Mouse (Mus musculus) heart, embryonic 12.5 days (tissue): ENCODE measurements around the gene Epn2. TPM values are rescaled to one million over a fixed set of nuclear protein-coding genes. Genes with fewer than 3 reads are reported as not detected.

Source experiments
- ATAC-seq: fragments of 200-750 bp; cut with Nextera tagmentation; 2 replicates; pipeline ENCODE4 v1.8.0; 2017; ENCODE audit warnings: moderate TSS enrichment, moderate library complexity; ENCODE audit not compliant: insufficient number of reproducible peaks, low FRiP score
- H3K27ac ChIP-seq: fragments of 300-500 bp; sonication (generic); 2 replicates; pipeline ENCODE4 v1.5.1; 2016; ENCODE audit warnings: mild to moderate bottlenecking, moderate library complexity; ENCODE audit not compliant: poor library complexity, severe bottlenecking
- H3K27me3 ChIP-seq: fragments of 300-500 bp; sonication (generic); replicated peaks from 2 replicates; pipeline ENCODE4 v1.6.1; 2016; ENCODE audit warnings: mild to moderate bottlenecking, moderate library complexity
- H3K36me3 ChIP-seq: fragments of 300-500 bp; sonication (generic); 2 replicates; pipeline ENCODE4 v1.6.1; 2016; ENCODE audit warnings: mild to moderate bottlenecking, moderate library complexity
- H3K4me1 ChIP-seq: fragments of 300-500 bp; sonication (generic); replicated peaks from 2 replicates; pipeline ENCODE4 v1.6.1; 2016; ENCODE audit warnings: mild to moderate bottlenecking
- H3K4me2 ChIP-seq: fragments of 300-500 bp; sonication (generic); 2 replicates; pipeline ENCODE4 v1.6.1; 2016; ENCODE audit warnings: mild to moderate bottlenecking, moderate library complexity
- H3K4me3 ChIP-seq: fragments of 300-500 bp; sonication (generic); 2 replicates; pipeline ENCODE4 v1.5.1; 2016; ENCODE audit warnings: mild to moderate bottlenecking
- H3K9ac ChIP-seq: fragments of 300-500 bp; sonication (generic); 2 replicates; pipeline ENCODE4 v1.6.1; 2016; ENCODE audit warnings: mild to moderate bottlenecking, moderate library complexity
- H3K9me3 ChIP-seq: fragments of 300-500 bp; sonication (generic); replicated peaks from 2 replicates; pipeline ENCODE4 v1.6.1; 2016; ENCODE audit warnings: mild to moderate bottlenecking, moderate library complexity
- WGBS: fragments of 180-500 bp; shearing (Covaris S2); methylation state at CpG from one replicate; pipeline ENCODE4 v1.1.7; 2016; 5-methylcytosine and 5-hydroxymethylcytosine counted together
- polyA plus RNA-seq: library from polyadenylated mRNA; unstranded; fragments of >200 nt; fragmentation: Nextera tagmentation; extraction: Ambion mirVana; gene quantifications from 2 replicates; pipeline ENCODE4 v1.2.1, GENCODE M21; 2016

The Epn2 gene
- 23.1 and 25.9 TPM in 2 replicates for polyA plus RNA-seq

- ATAC-seq = peak; percentile 95
- Histone ChIP-seq H3K36me3 (0 out of 2 replicates have a peak, but pooled peaks cover 4% of the 10 kb centered on the region), H3K9ac (peak within 1 kb of the TSS; percentile 96), H3K9me3 (no peaks in the 10 kb centered on the region), H3K4me2 (peak within 1 kb of the TSS; percentile 89), H3K4me3 (peak within 1 kb of the TSS; percentile 77), H3K27me3 (no peaks in the 10 kb centered on the region), H3K27ac (peak within 1 kb of the TSS; percentile 90), H3K4me1 (peaks cover 29% of the 10 kb centered on the region)
- 1% methylated on average over 89 of the region's 93 CpGs for WGBS
Observed at GRCm38 (mm10) chr11:61578983-61579877, at the start of gene Epn2. Gene Epn2, minus strand, starts transcription at chr11:61579687.

- 83% methylated on average over 1 of the region's 1 CpGs for WGBS
- Histone ChIP-seq H3K4me3 (no peak overlapping the region), H3K27me3 (no peaks in the 10 kb centered on the region), H3K4me2 (no peak overlapping the region), H3K9me3 (no peaks in the 10 kb centered on the region), H3K27ac (no peak overlapping the region), H3K9ac (no peak overlapping the region), H3K36me3 (no peaks in the 10 kb centered on the region), H3K4me1 (no peaks in the 10 kb centered on the region)
- no peak for ATAC-seq
Observed at GRCm38 (mm10) chr11:61626509-61626908, 47.0 kb upstream of the Epn2 start.

- WGBS = 76% methylated on average over 7 of the region's 7 CpGs
- Histone ChIP-seq H3K4me2 (no peak overlapping the region), H3K4me1 (no peaks in the 10 kb centered on the region; the same call in 1 of the 2 replicates), H3K9me3 (no peaks in the 10 kb centered on the region), H3K4me3 (no peak overlapping the region), H3K27me3 (no peaks in the 10 kb centered on the region), H3K27ac (no peak overlapping the region), H3K9ac (no peak overlapping the region), H3K36me3 (no peaks in the 10 kb centered on the region)
- no peak for ATAC-seq
Observed at GRCm38 (mm10) chr11:61625136-61625535, 45.6 kb upstream of the Epn2 start.

- peak overlapping the region; percentile 93 for H3K4me2 ChIP-seq
- peak overlapping the region; percentile 66; the same call in 1 of the 2 replicates for H3K9ac ChIP-seq
- peaks cover 18% of the 10 kb centered on the region for H3K4me1 ChIP-seq
- 67% methylated on average over 8 of the region's 8 CpGs for WGBS
- H3K4me3 ChIP-seq = peak overlapping the region; percentile 52
- no peak for ATAC-seq
- no peaks in the 10 kb centered on the region for H3K36me3 ChIP-seq
- no peak overlapping the region for H3K27ac ChIP-seq
- no peaks in the 10 kb centered on the region for H3K9me3 ChIP-seq
- H3K27me3 ChIP-seq = no peaks in the 10 kb centered on the region
Observed at GRCm38 (mm10) chr11:61620762-61621161, 41.3 kb upstream of the Epn2 start.

GRCm38 (mm10) chr11:61620254-61620670 is 40.8 kb upstream of the Epn2 start:
- Histone ChIP-seq H3K4me3 (peak overlapping the region; percentile 52), H3K4me2 (peak overlapping the region; percentile 93), H3K36me3 (no peaks in the 10 kb centered on the region), H3K4me1 (peaks cover 23% of the 10 kb centered on the region), H3K27me3 (no peaks in the 10 kb centered on the region), H3K9me3 (no peaks in the 10 kb centered on the region), H3K27ac (peak overlapping the region; percentile 30; the same call in 1 of the 2 replicates), H3K9ac (peak overlapping the region; percentile 66)
- under 1% methylated on average over 17 of the region's 17 CpGs for WGBS
- ATAC-seq = peak; percentile 45; the same call in 1 of the 2 replicates

- no peaks in the 10 kb centered on the region for H3K9me3 ChIP-seq
- peak overlapping the region; percentile 52 for H3K4me3 ChIP-seq
- peak overlapping the region; percentile 66 for H3K9ac ChIP-seq
- no peaks in the 10 kb centered on the region for H3K36me3 ChIP-seq
- peak; percentile 44; the same call in 1 of the 2 replicates for ATAC-seq
- H3K27me3 ChIP-seq = no peaks in the 10 kb centered on the region
- WGBS = 1% methylated on average over 17 of the region's 17 CpGs
- peak overlapping the region; percentile 30; the same call in 1 of the 2 replicates for H3K27ac ChIP-seq
- H3K4me2 ChIP-seq = peak overlapping the region; percentile 93
- H3K4me1 ChIP-seq = peaks cover 27% of the 10 kb centered on the region
Observed at GRCm38 (mm10) chr11:61619791-61620241, 40.3 kb upstream of the Epn2 start.

- Histone ChIP-seq H3K4me2 (peak overlapping the region; percentile 93), H3K36me3 (no peaks in the 10 kb centered on the region), H3K9ac (no peak overlapping the region), H3K27me3 (no peaks in the 10 kb centered on the region), H3K9me3 (no peaks in the 10 kb centered on the region), H3K27ac (no peak overlapping the region), H3K4me1 (peaks cover 27% of the 10 kb centered on the region), H3K4me3 (peak overlapping the region; percentile 52)
- no peak for ATAC-seq
- 14% methylated on average over 6 of the region's 6 CpGs for WGBS
Observed at GRCm38 (mm10) chr11:61619356-61619755, 39.9 kb upstream of the Epn2 start.

GRCm38 (mm10) chr11:61618571-61618970 is 39.1 kb upstream of the Epn2 start:
- 84% methylated on average over 7 of the region's 8 CpGs for WGBS
- Histone ChIP-seq H3K9ac (no peak overlapping the region), H3K4me3 (no peak overlapping the region), H3K9me3 (no peaks in the 10 kb centered on the region), H3K36me3 (no peaks in the 10 kb centered on the region), H3K4me1 (peaks cover 27% of the 10 kb centered on the region), H3K27ac (no peak overlapping the region), H3K4me2 (no peak overlapping the region), H3K27me3 (no peaks in the 10 kb centered on the region)
- ATAC-seq = no peak

GRCm38 (mm10) chr11:61618131-61618530 is 38.6 kb upstream of the Epn2 start:
- Histone ChIP-seq H3K27me3 (no peaks in the 10 kb centered on the region), H3K27ac (no peak overlapping the region), H3K9ac (no peak overlapping the region), H3K4me3 (no peak overlapping the region), H3K4me2 (no peak overlapping the region), H3K4me1 (peaks cover 27% of the 10 kb centered on the region), H3K36me3 (no peaks in the 10 kb centered on the region), H3K9me3 (no peaks in the 10 kb centered on the region)
- WGBS = 83% methylated on average over 8 of the region's 8 CpGs
- ATAC-seq = no peak

GRCm38 (mm10) chr11:61617293-61617975 is 37.9 kb upstream of the Epn2 start:
- Histone ChIP-seq H3K9ac (no peak overlapping the region), H3K9me3 (no peaks in the 10 kb centered on the region), H3K4me1 (peaks cover 27% of the 10 kb centered on the region), H3K27ac (0 out of 2 replicates have a peak overlapping the region, but pooled peaks have one; percentile 43), H3K36me3 (no peaks in the 10 kb centered on the region), H3K4me2 (no peak overlapping the region), H3K4me3 (no peak overlapping the region), H3K27me3 (no peaks in the 10 kb centered on the region)
- no peak for ATAC-seq
- 65% methylated on average over 7 of the region's 7 CpGs for WGBS
